Mouse (Mus musculus): ENCODE results near the gene Vmn1r88. TPM values are rescaled to one million over a fixed set of nuclear protein-coding genes. Genes with fewer than 3 reads are reported as not detected.

Vmn1r88 gene
- polyA plus RNA-seq, 1 experiment, result not detected

- TF ChIP-seq MAX (IDR thresholded peaks at IDR 0.05) (no peak), FOSL1 (IDR thresholded peaks at IDR 0.05; ENCODE audit: insufficient read depth, low read length, poor library complexity, severe bottlenecking) (no peak), CTCF (IDR thresholded peaks at IDR 0.05; ENCODE audit: control insufficient read depth, insufficient read depth, insufficient read length) (no peak), MYOD1 (IDR thresholded peaks at IDR 0.05; ENCODE audit: control insufficient read depth, insufficient read length, low read depth) (no peak), MYOG (IDR thresholded peaks at IDR 0.05; ENCODE audit: control insufficient read depth, extremely low read depth, insufficient read length) (no peak), USF1 (IDR thresholded peaks at IDR 0.05; ENCODE audit: low read depth) (no peak), CEBPB (IDR thresholded peaks at IDR 0.05; ENCODE audit: low read depth) (no peak)
- Histone ChIP-seq H3K27me3 (ENCODE audit: control insufficient read depth, insufficient read depth, insufficient read length) (no peaks in the 10 kb centered on the region), H3ac (ENCODE audit: control insufficient read depth, insufficient read length, low read depth) (no peak within 1 kb of the TSS), H3K4me3 (ENCODE audit: insufficient read depth, poor library complexity, severe bottlenecking) (no peak within 1 kb of the TSS), H3K79me2 (ENCODE audit: control insufficient read depth, insufficient read depth) (no peaks in the 10 kb centered on the region), H3K79me3 (ENCODE audit: low read depth) (no peaks in the 10 kb centered on the region), H3K36me3 (ENCODE audit: control insufficient read depth, insufficient read depth) (no peaks in the 10 kb centered on the region)
Measured at GRCm38 (mm10) chr7:13212720-13213119, 53.4 kb downstream of the Vmn1r88 start, which contains the start of gene Vmn1r89. Gene Vmn1r89, plus strand, starts transcription at chr7:13213020.

Other genes starting within 250 kb of the Vmn1r88 start
- gene Rps5, start 237.3 kb upstream of the Vmn1r88 start, polyA plus RNA-seq (2012; fragmentation: generic; extraction: Trizol), result 3,397 TPM
- 1.6 TPM for gene Rnf225, start 232.2 kb upstream of the Vmn1r88 start, polyA plus RNA-seq (2012; fragmentation: generic; extraction: Trizol)
- 4.6 TPM for gene Zfp324, start 193.7 kb upstream of the Vmn1r88 start, polyA plus RNA-seq (2012; fragmentation: generic; extraction: Trizol)
- gene Zfp446, start 181.7 kb upstream of the Vmn1r88 start, polyA plus RNA-seq (2012; fragmentation: generic; extraction: Trizol), result 1.7 TPM
- gene Slc27a5, start 161.4 kb upstream of the Vmn1r88 start, polyA plus RNA-seq (2012; fragmentation: generic; extraction: Trizol), result 0.05 TPM
- gene Trim28, start 160.5 kb upstream of the Vmn1r88 start, polyA plus RNA-seq (2012; fragmentation: generic; extraction: Trizol), result 606 TPM
- gene Zbtb45, start 149.5 kb upstream of the Vmn1r88 start, polyA plus RNA-seq (2012; fragmentation: generic; extraction: Trizol), result 19.4 TPM
- gene Chmp2a, start 124.8 kb upstream of the Vmn1r88 start, polyA plus RNA-seq (2012; fragmentation: generic; extraction: Trizol), result 128 TPM
- gene Ube2m, start 121.3 kb upstream of the Vmn1r88 start, polyA plus RNA-seq (2012; fragmentation: generic; extraction: Trizol), result 239 TPM
- 0.59 TPM for gene Mzf1, start 104.8 kb upstream of the Vmn1r88 start, polyA plus RNA-seq (2012; fragmentation: generic; extraction: Trizol)
- gene Vmn1r85, start 64.4 kb upstream of the Vmn1r88 start, polyA plus RNA-seq (2012; fragmentation: generic; extraction: Trizol), result not detected
- not detected for gene Vmn1r86, start 39.7 kb upstream of the Vmn1r88 start, polyA plus RNA-seq (2012; fragmentation: generic; extraction: Trizol)
- gene Vmn1r87, start 19.4 kb upstream of the Vmn1r88 start, polyA plus RNA-seq (2012; fragmentation: generic; extraction: Trizol), result not detected
- gene Vmn1r89, start 53.5 kb downstream of the Vmn1r88 start, polyA plus RNA-seq (2012; fragmentation: generic; extraction: Trizol), result not detected
- 73.4 TPM for gene Lig1, start 117.7 kb downstream of the Vmn1r88 start, polyA plus RNA-seq (2012; fragmentation: generic; extraction: Trizol)
- gene Zswim9, start 119.2 kb downstream of the Vmn1r88 start, polyA plus RNA-seq (2012; fragmentation: generic; extraction: Trizol), result 3.0 TPM
- gene Pla2g4c, start 165.1 kb downstream of the Vmn1r88 start, polyA plus RNA-seq (2012; fragmentation: generic; extraction: Trizol), result 0.20 TPM
- not detected for gene Cabp5, start 238.6 kb downstream of the Vmn1r88 start, polyA plus RNA-seq (2012; fragmentation: generic; extraction: Trizol)

Data from C2C12 (cell line).